Mouse (Mus musculus): ENCODE results near the gene Shld1. TPM values are rescaled to one million over a fixed set of nuclear protein-coding genes. Genes with fewer than 3 reads are reported as not detected.

Shld1 gene
- 17.4 TPM for polyA plus RNA-seq (2015; fragmentation: Illumina TruSeq; extraction: RNeasy Lipid Tissue Mini Kit (QIAGEN cat#74804); ENCODE audit: low read depth, low replicate concordance)

GRCm38 (mm10) chr2:132686756-132687737 is at the start of gene Shld1:
Gene Shld1 (plus strand): TSS chr2:132686931.

GRCm38 (mm10) chr2:132780978-132781377 is 94.2 kb downstream of the Shld1 start, which contains the start of gene Chgb:
Gene Chgb (plus strand): TSS chr2:132781278.

Other genes with a start within 250 kb of the Shld1 start
- gene Gpcpd1, start 99.2 kb upstream of the Shld1 start, polyA plus RNA-seq (2015; fragmentation: Illumina TruSeq; extraction: RNeasy Lipid Tissue Mini Kit (QIAGEN cat#74804); ENCODE audit: low read depth, low replicate concordance): 89.6 TPM
- gene Chgb, start 94.3 kb downstream of the Shld1 start, polyA plus RNA-seq (2015; fragmentation: Illumina TruSeq; extraction: RNeasy Lipid Tissue Mini Kit (QIAGEN cat#74804); ENCODE audit: low read depth, low replicate concordance): 297 TPM
- 31.5 TPM for gene Trmt6, start 129.1 kb downstream of the Shld1 start, polyA plus RNA-seq (2015; fragmentation: Illumina TruSeq; extraction: RNeasy Lipid Tissue Mini Kit (QIAGEN cat#74804); ENCODE audit: low read depth, low replicate concordance)
- 4.0 TPM for gene Mcm8, start 129.2 kb downstream of the Shld1 start, polyA plus RNA-seq (2015; fragmentation: Illumina TruSeq; extraction: RNeasy Lipid Tissue Mini Kit (QIAGEN cat#74804); ENCODE audit: low read depth, low replicate concordance)
- 46.0 TPM for gene Crls1, start 159.7 kb downstream of the Shld1 start, polyA plus RNA-seq (2015; fragmentation: Illumina TruSeq; extraction: RNeasy Lipid Tissue Mini Kit (QIAGEN cat#74804); ENCODE audit: low read depth, low replicate concordance)
- 0.46 TPM for gene Lrrn4, start 194.0 kb downstream of the Shld1 start, polyA plus RNA-seq (2015; fragmentation: Illumina TruSeq; extraction: RNeasy Lipid Tissue Mini Kit (QIAGEN cat#74804); ENCODE audit: low read depth, low replicate concordance)

Measured in brain, adult 10 weeks (tissue).